Comparison of ENCODE assay signal across 11 mouse cellular contexts in the genomic region with DNA sequence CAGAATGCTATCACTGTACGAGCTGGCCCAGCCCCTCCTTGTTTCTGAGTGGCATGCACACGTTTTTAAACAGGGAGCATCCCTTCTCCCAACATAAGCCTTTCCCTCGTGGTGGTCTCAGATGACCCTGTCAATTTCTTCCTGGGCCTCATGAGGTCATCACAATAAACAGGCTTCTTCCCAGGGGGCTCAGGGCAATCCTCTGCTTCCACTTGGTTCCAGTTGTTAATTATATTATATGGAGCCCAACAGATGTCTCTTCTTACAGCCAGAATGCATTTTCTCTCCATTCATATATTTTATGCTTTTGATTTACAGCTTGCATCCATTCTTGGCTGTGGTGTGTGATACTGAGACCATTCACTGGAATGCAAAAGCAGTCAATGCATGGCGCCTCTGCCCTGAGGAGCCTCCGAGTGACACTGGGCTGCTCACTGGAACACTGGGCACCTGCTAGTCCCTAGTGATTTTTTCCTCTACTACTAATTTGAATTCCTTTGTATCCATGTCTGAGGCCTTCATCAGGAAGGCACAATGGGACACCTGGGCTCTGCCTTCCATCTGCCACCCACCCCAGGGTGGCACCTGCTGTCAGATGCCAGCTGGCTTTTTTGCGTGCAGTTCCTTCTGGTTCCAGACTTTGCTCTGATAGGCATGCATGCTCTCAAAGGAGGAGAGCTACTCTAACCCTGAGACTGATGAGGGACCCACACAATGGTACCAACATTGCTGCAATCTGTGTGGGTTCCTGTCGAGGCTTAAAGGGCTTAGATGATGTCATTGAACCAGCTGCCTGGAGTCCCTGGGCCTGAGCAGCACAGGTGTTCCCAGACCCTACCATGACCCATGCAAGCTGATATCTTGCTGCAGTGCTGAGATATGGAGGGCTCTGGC.
A peak's percentile ranks its signal among the peaks of the same experiment; 100 is the strongest.
DNase-seq lines count a peak whose midpoint lies in the region; ATAC-seq and TF ChIP-seq lines count a peak whose summit lies in the region.
"Had no signal": no experiment of that assay in that cellular context is flagged by ENCODE, and none has a peak within 500 bp of the region (broad histone marks: within the 10 kb centered on the region; RNA-seq: fewer than 3 reads in every experiment).

No protein-coding gene starts in this region.

- H3K36me3 ChIP-seq in hindbrain, embryonic 11.5 days (ENCODE audit: control insufficient read depth, insufficient read depth, low read length): no peaks in the 10 kb centered on the region
- no peaks in the 10 kb centered on the region for H3K36me3 ChIP-seq in hindbrain, embryonic 14.5 days (replicated peaks; ENCODE audit: control insufficient read depth, insufficient read depth)
- H3K36me3 ChIP-seq in hindbrain, embryonic 13.5 days: no peaks in the 10 kb centered on the region

- ATAC-seq in hindbrain, embryonic 11.5 days (ENCODE audit: low FRiP score): peak; percentile 63
- ATAC-seq in hindbrain, embryonic 14.5 days (ENCODE audit: low FRiP score): no peak
- peak; percentile 61; the same call in 1 of the 2 replicates for ATAC-seq in hindbrain, embryonic 13.5 days (ENCODE audit: low FRiP score)
- ATAC-seq: intestine, postnatal 0 days; liver, postnatal 0 days had no signal

- no peak overlapping the region for H3K9ac ChIP-seq in hindbrain, embryonic 11.5 days (ENCODE audit: low read depth, low read length)
- no peak overlapping the region for H3K9ac ChIP-seq in hindbrain, embryonic 14.5 days
- H3K9ac ChIP-seq in hindbrain, embryonic 13.5 days: no peak overlapping the region
- H3K9ac ChIP-seq: liver, postnatal 0 days had no signal

- H3K27ac ChIP-seq in hindbrain, embryonic 11.5 days (ENCODE audit: low read depth, low read length): no peak overlapping the region
- no peak overlapping the region for H3K27ac ChIP-seq in hindbrain, embryonic 14.5 days
- H3K27ac ChIP-seq in cerebellum, adult 2 months (ENCODE audit: insufficient read depth, low read length): no peak overlapping the region
- H3K27ac ChIP-seq in hindbrain, embryonic 13.5 days: peak overlapping the region; percentile 41; the same call in 1 of the 2 replicates

- H3K27me3 ChIP-seq in hindbrain, embryonic 11.5 days (ENCODE audit: control insufficient read depth, insufficient read depth, low read length): no peaks in the 10 kb centered on the region
- no peaks in the 10 kb centered on the region for H3K27me3 ChIP-seq in hindbrain, embryonic 14.5 days (ENCODE audit: control insufficient read depth, insufficient read depth, low read length)
- H3K27me3 ChIP-seq in cerebellum, adult 2 months (ENCODE audit: control insufficient read depth, insufficient read depth, low read length): no peaks in the 10 kb centered on the region
- H3K27me3 ChIP-seq in hindbrain, embryonic 13.5 days: no peaks in the 10 kb centered on the region

- H3K4me2 ChIP-seq in hindbrain, embryonic 11.5 days (replicated peaks; ENCODE audit: low read depth, low read length): no peak overlapping the region
- no peak overlapping the region for H3K4me2 ChIP-seq in hindbrain, embryonic 14.5 days (replicated peaks)
- no peak overlapping the region for H3K4me2 ChIP-seq in hindbrain, embryonic 13.5 days

- no peak for TF ChIP-seq CTCF in brain, embryonic 14.5 days (IDR thresholded peaks at IDR 0.05; ENCODE audit: borderline replicate concordance, extremely low read depth, insufficient read depth, insufficient read length)
- TF ChIP-seq CTCF in cerebellum, adult 2 months (IDR thresholded peaks at IDR 0.05; ENCODE audit: borderline replicate concordance, insufficient read depth, low read depth, low read length): no peak

- 53% methylated on average over 7 of the region's 7 CpGs for WGBS in hindbrain, embryonic 11.5 days
- WGBS in hindbrain, embryonic 14.5 days: 38% methylated on average over 7 of the region's 7 CpGs
- 37% methylated on average over 7 of the region's 7 CpGs for WGBS in cerebellum, adult 2 months
- 34% methylated on average over 7 of the region's 7 CpGs for WGBS in hindbrain, embryonic 13.5 days

- no peak for TF ChIP-seq POLR2A in brain, embryonic 14.5 days (IDR thresholded peaks at IDR 0.05; ENCODE audit: borderline replicate concordance, extremely low read depth, insufficient read depth, insufficient read length, poor library complexity, severe bottlenecking)
- no peak for TF ChIP-seq POLR2A in cerebellum, adult 2 months (IDR thresholded peaks at IDR 0.05; ENCODE audit: borderline replicate concordance, insufficient read depth, low read length)

- peak; percentile 28 for DNase-seq in hindbrain, embryonic 11.5 days (ENCODE audit: low spot score)
- no peak for DNase-seq in hindbrain, embryonic 14.5 days (ENCODE audit: low spot score)
- peak; percentile 71 for DNase-seq in brain, embryonic 14.5 days (ENCODE audit: low read depth)
- peak; percentile 49 to 59 for DNase-seq in cerebellum, adult 2 months
- no peak for DNase-seq in retina, embryonic 14.5 days (ENCODE audit: low spot score)
- DNase-seq in adipocyte (ENCODE audit: low spot score): no peak
- DNase-seq in spleen, adult 12 weeks (ENCODE audit: low spot score): no peak
- DNase-seq: heart, postnatal 10 days; liver, postnatal 0 days had no signal

- H3K4me3 ChIP-seq in hindbrain, embryonic 11.5 days (ENCODE audit: low read depth, low read length): no peak overlapping the region
- no peak overlapping the region for H3K4me3 ChIP-seq in hindbrain, embryonic 14.5 days (replicated peaks; ENCODE audit: low read length)
- no peak overlapping the region for H3K4me3 ChIP-seq in cerebellum, adult 2 months (replicated peaks; ENCODE audit: insufficient read depth, low read depth, low read length)
- H3K4me3 ChIP-seq in hindbrain, embryonic 13.5 days: no peak overlapping the region

- H3K9me3 ChIP-seq in hindbrain, embryonic 11.5 days (ENCODE audit: control insufficient read depth, low read length): no peaks in the 10 kb centered on the region
- H3K9me3 ChIP-seq in hindbrain, embryonic 14.5 days (ENCODE audit: control insufficient read depth, low read length): no peaks in the 10 kb centered on the region
- no peaks in the 10 kb centered on the region for H3K9me3 ChIP-seq in hindbrain, embryonic 13.5 days

- 0 out of 2 replicates have a peak, but pooled peaks cover 2% of the 10 kb centered on the region for H3K4me1 ChIP-seq in hindbrain, embryonic 11.5 days (replicated peaks; ENCODE audit: control insufficient read depth, insufficient read depth, low read length)
- no peaks in the 10 kb centered on the region for H3K4me1 ChIP-seq in hindbrain, embryonic 14.5 days (replicated peaks; ENCODE audit: control insufficient read depth, insufficient read depth, low read length)
- H3K4me1 ChIP-seq in cerebellum, adult 2 months (ENCODE audit: control insufficient read depth, insufficient read depth, low read length): peaks cover 10% of the 10 kb centered on the region; the same call in 1 of the 2 replicates
- H3K4me1 ChIP-seq in hindbrain, embryonic 13.5 days (replicated peaks): peaks cover 15% of the 10 kb centered on the region

Comparison
In these comparisons a context has a peak if more than half of its experiments do, and no peak if none do; other contexts are left out.
1. DNase-seq: peak in hindbrain, embryonic 11.5 days (single experiment), brain, embryonic 14.5 days (single experiment) and cerebellum, adult 2 months (2 of 2); none in hindbrain, embryonic 14.5 days (single experiment), retina, embryonic 14.5 days (single experiment), adipocyte (single experiment) and spleen, adult 12 weeks (single experiment).